In genomic region chr2:18688708-18689063, GRCm38 (mm10) we compare ENCODE assay signal across 8 mouse cellular contexts. TPM values are rescaled to one million over a fixed set of nuclear protein-coding genes. Genes with fewer than 3 reads are reported as not detected.
DNase-seq lines count a peak whose midpoint lies in the region; ATAC-seq and TF ChIP-seq lines count a peak whose summit lies in the region.

No protein-coding gene starts in this region.

- no peak for TF ChIP-seq EP300 in lung, postnatal 0 days (IDR thresholded peaks at IDR 0.05)

- peak; percentile 65 for DNase-seq in ovary, postnatal 36 days (ENCODE audit: low spot score)
- no peak for DNase-seq in ovary, postnatal 10 days (ENCODE audit: low spot score)
- DNase-seq in cerebellum, postnatal 25 days: peak; percentile 32 to 50
- DNase-seq in lung, postnatal 0 days (ENCODE audit: low spot score): peak; percentile 78
- peak; percentile 34 for DNase-seq in spleen, adult 12 weeks (ENCODE audit: low spot score)
- no peak for DNase-seq in frontal cortex, postnatal 36 days (ENCODE audit: low spot score in 2 of 2)

- TF ChIP-seq CTCF in lung, postnatal 0 days (IDR thresholded peaks at IDR 0.05): no peak

- peaks cover 9% of the 10 kb centered on the region for H3K36me3 ChIP-seq in kidney, embryonic 15.5 days
- no peaks in the 10 kb centered on the region; the same call in 1 of the 2 replicates for H3K36me3 ChIP-seq in lung, postnatal 0 days (ENCODE audit: insufficient read depth, low read length)

- peak overlapping the region; percentile 50 for H3K4me3 ChIP-seq in kidney, embryonic 15.5 days (replicated peaks)
- H3K4me3 ChIP-seq in lung, postnatal 0 days (ENCODE audit: low read depth, low read length): peak overlapping the region; percentile 46

- no peaks in the 10 kb centered on the region for H3K9me3 ChIP-seq in kidney, embryonic 15.5 days (replicated peaks)
- H3K9me3 ChIP-seq in lung, postnatal 0 days (ENCODE audit: low read length): no peaks in the 10 kb centered on the region

- peak overlapping the region; percentile 81 for H3K4me2 ChIP-seq in kidney, embryonic 15.5 days
- peak overlapping the region; percentile 77 for H3K4me2 ChIP-seq in lung, postnatal 0 days (replicated peaks; ENCODE audit: low read depth, low read length)

- no peak overlapping the region for H3K27ac ChIP-seq in kidney, embryonic 15.5 days
- no peak overlapping the region for H3K27ac ChIP-seq in lung, postnatal 0 days (ENCODE audit: low read length)

- H3K9ac ChIP-seq in kidney, embryonic 15.5 days: 0 out of 2 replicates have a peak overlapping the region, but pooled peaks have one; percentile 2
- H3K9ac ChIP-seq in lung, postnatal 0 days (replicated peaks; ENCODE audit: low read depth): no peak overlapping the region

- peaks cover 20% of the 10 kb centered on the region for H3K4me1 ChIP-seq in kidney, embryonic 15.5 days
- H3K4me1 ChIP-seq in lung, postnatal 0 days (ENCODE audit: insufficient read depth, low read depth, low read length): peaks cover 17% of the 10 kb centered on the region

- peaks cover 81% of the 10 kb centered on the region for H3K27me3 ChIP-seq in kidney, embryonic 15.5 days
- H3K27me3 ChIP-seq in lung, postnatal 0 days (replicated peaks; ENCODE audit: insufficient read depth, low read length): peaks cover 49% of the 10 kb centered on the region

- ATAC-seq in granulocyte monocyte progenitor cell, adult 5-6 weeks (replicated peaks; ENCODE audit: poor library complexity, severe bottlenecking): peak; percentile 65
- ATAC-seq in kidney, embryonic 15.5 days (replicated peaks; ENCODE audit: low FRiP score): peak; percentile 53
- ATAC-seq in lung, postnatal 0 days: peak; percentile 76

- WGBS in kidney, embryonic 15.5 days: under 1% methylated on average over 45 of the region's 45 CpGs
- WGBS in lung, postnatal 0 days: under 1% methylated on average over 40 of the region's 45 CpGs

RNA-seq across cellular contexts. Expression of gene Spag6, which starts 5.1 kb away (rescaled TPM):
- not detected in 2 replicates for total RNA-seq in granulocyte monocyte progenitor cell, adult 5-6 weeks (2014; fragmentation: Nextera tagmentation)
- not detected in 2 replicates for total RNA-seq in granulocyte monocyte progenitor cell, adult 5-6 weeks (2017)
- 0.26 TPM in 1 of 2 replicates, not detected in the other for polyA plus RNA-seq in kidney, embryonic 15.5 days (2015; fragmentation: Nextera tagmentation; extraction: Ambion mirVana)
- 0.07 and 0.42 TPM in 2 replicates for polyA plus RNA-seq in lung, postnatal 0 days (2015; fragmentation: Nextera tagmentation; extraction: Ambion mirVana)

RNA-seq across cellular contexts. Expression of gene Bmi1, which starts 11.9 kb away (rescaled TPM):
- total RNA-seq in granulocyte monocyte progenitor cell, adult 5-6 weeks (2014; fragmentation: Nextera tagmentation): 31.9 and 32.1 TPM in 2 replicates
- total RNA-seq in granulocyte monocyte progenitor cell, adult 5-6 weeks (2017): 26.6 and 41.9 TPM in 2 replicates
- 29.0 and 35.9 TPM in 2 replicates for polyA plus RNA-seq in kidney, embryonic 15.5 days (2015; fragmentation: Nextera tagmentation; extraction: Ambion mirVana)
- 13.2 and 15.2 TPM in 2 replicates for polyA plus RNA-seq in lung, postnatal 0 days (2015; fragmentation: Nextera tagmentation; extraction: Ambion mirVana)

RNA-seq across cellular contexts. Expression of gene Commd3, which starts 16.5 kb away (rescaled TPM):
- total RNA-seq in granulocyte monocyte progenitor cell, adult 5-6 weeks (2014; fragmentation: Nextera tagmentation): 107 and 136 TPM in 2 replicates
- total RNA-seq in granulocyte monocyte progenitor cell, adult 5-6 weeks (2017): 205 and 217 TPM in 2 replicates
- polyA plus RNA-seq in kidney, embryonic 15.5 days (2015; fragmentation: Nextera tagmentation; extraction: Ambion mirVana): 205 and 229 TPM in 2 replicates
- 175 and 184 TPM in 2 replicates for polyA plus RNA-seq in lung, postnatal 0 days (2015; fragmentation: Nextera tagmentation; extraction: Ambion mirVana)

Comparison
In these comparisons a context has a peak if more than half of its experiments do, and no peak if none do; other contexts are left out.
1. DNase-seq: peak in ovary, postnatal 36 days (single experiment), cerebellum, postnatal 25 days (2 of 2), lung, postnatal 0 days (single experiment) and spleen, adult 12 weeks (single experiment); none in ovary, postnatal 10 days (single experiment) and frontal cortex, postnatal 36 days (0 of 2).
2. Peak in every context shown above with its lines, with median percentiles within 50 percentile points of each other: ATAC-seq.